Mouse (Mus musculus) stomach, postnatal 0 days (tissue): ENCODE results near the gene Fetub.

Source experiments
- CTCF ChIP-seq: IDR thresholded peaks from 2 replicates; pipeline ENCODE4 v1.5.1; 2016; ENCODE audit warnings: antibody characterized with exemption, low read depth, mild to moderate bottlenecking, moderate library complexity
- EP300 ChIP-seq: optimal IDR thresholded peaks from 2 replicates; pipeline ENCODE3; 2016; ENCODE audit warnings: antibody characterized with exemption

DNA sequence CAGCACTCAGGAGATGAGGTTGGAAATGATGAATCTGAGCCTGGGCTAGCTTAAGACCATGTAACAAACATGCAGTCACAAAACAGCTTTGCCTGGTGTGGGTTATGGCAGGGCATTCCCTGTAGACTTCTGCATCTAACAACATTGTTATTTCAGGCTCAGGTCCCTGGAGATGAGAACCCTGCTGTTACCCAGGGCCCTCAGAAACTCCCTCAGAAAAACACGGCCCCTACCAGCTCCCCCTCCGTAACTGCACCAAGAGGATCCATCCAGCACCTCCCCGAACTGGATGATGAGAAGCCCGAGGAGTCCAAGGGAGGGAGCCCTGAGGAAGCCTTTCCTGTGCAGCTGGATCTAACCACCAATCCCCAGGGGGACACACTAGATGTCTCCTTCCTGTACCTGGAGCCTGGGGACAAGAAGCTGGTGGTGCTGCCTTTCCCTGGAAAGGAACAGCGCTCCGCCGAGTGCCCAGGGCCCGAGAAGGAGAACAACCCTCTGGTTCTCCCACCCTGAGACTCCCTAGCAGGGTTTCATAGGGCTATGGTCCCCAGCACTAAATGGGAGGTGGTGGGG lies 21.1 kb downstream of the Fetub start:
- no peak for TF ChIP-seq CTCF
- TF ChIP-seq EP300 = no peak
